Mouse (Mus musculus) erythroblast, embryonic 14.5 days (primary cell): ENCODE results near the gene Armc2. TPM values are rescaled to one million over a fixed set of nuclear protein-coding genes. Genes with fewer than 3 reads are reported as not detected.

Source experiments
- H3K27me3 ChIP-seq: 2 replicates; pipeline ENCODE4 v1.6.1; 2012; ENCODE audit warnings: inconsistent platforms; ENCODE audit not compliant: control insufficient read depth
- H3K36me3 ChIP-seq: 2 replicates; pipeline ENCODE4 v1.6.1; 2012; ENCODE audit warnings: mild to moderate bottlenecking, inconsistent platforms; ENCODE audit not compliant: control insufficient read depth
- H3K4me1 ChIP-seq: 2 replicates; pipeline ENCODE4 v1.6.1; 2012; ENCODE audit warnings: inconsistent platforms; ENCODE audit not compliant: control insufficient read depth
- H3K4me3 ChIP-seq: replicated peaks from 2 replicates; pipeline ENCODE3; 2012; ENCODE audit warnings: moderate library complexity, mild to moderate bottlenecking, inconsistent platforms
- H3K9me3 ChIP-seq: 2 replicates; pipeline ENCODE4 v1.6.1; 2012; ENCODE audit warnings: low read length, inconsistent platforms, mixed read lengths; ENCODE audit not compliant: control insufficient read depth
- GATA1 ChIP-seq: IDR thresholded peaks from 2 replicates; pipeline ENCODE4 v1.6.1; 2012; ENCODE audit warnings: low read length, inconsistent platforms, mixed read lengths
- TAL1 ChIP-seq: IDR thresholded peaks from 3 replicates; pipeline ENCODE4 v1.6.1; 2012; ENCODE audit warnings: low read length, inconsistent platforms, mixed read lengths
- polyA plus RNA-seq: library from polyadenylated mRNA; stranded (reverse); fragments of >175 nt; gene quantifications from 2 replicates; pipeline ENCODE4 v1.2.3, GENCODE M21; 2012

Gene Armc2
- polyA plus RNA-seq = not detected in 2 replicates

DNA sequence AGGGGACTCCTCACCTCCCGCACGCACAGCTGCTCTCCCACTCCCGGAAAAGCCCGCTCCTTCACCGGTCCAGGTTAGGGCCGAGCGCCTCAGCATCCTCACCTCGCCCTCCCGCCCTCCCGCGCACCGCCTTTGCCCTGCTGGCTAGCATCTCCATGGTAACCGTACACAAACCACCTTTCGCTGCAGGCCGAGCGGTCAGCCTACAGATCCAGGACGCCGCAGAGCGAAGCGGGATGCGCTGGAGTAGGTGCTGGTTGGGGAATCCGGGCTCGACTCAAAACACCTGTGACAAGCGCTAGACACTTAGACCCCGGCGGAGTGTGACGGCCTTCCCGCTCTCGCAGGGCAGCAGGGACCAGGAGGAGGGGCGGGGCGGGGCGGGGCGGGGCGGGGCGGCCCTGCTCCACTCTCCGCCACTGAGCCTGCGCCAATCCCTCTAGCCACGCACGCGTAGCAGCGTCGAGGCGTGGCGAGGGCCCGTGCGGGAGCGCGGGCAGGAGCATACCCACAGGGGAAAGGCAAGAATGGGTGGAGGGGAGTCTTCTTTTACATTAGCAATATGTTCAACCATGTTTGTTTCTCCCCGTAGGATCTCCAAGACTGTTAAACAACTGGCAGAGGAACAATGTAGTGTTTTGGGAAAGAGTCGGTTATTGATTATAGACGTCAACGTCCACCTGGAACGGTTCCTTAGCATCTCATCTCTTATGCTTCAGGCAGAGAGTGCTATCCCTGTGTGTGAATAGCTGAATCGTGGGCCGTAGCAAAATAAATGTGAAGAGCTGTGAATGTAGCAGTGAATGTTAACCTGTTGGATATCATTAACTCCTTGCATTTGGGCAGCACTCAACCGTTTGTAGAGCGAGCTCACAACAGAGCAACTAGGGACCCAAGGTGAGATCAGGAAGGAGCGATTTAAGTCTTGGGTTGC is at the start of gene Armc2:
Armc2 (minus strand) TSS at position 427 of the 934 bp plus-strand sequence.
- Histone ChIP-seq H3K36me3 (no peaks in the 10 kb centered on the region), H3K27me3 (peaks cover 33% of the 10 kb centered on the region), H3K4me3 (peak within 1 kb of the TSS; percentile 61), H3K4me1 (peaks cover 11% of the 10 kb centered on the region), H3K9me3 (no peaks in the 10 kb centered on the region)
- TF ChIP-seq GATA1 (no peak), TAL1 (no peak)

DNA sequence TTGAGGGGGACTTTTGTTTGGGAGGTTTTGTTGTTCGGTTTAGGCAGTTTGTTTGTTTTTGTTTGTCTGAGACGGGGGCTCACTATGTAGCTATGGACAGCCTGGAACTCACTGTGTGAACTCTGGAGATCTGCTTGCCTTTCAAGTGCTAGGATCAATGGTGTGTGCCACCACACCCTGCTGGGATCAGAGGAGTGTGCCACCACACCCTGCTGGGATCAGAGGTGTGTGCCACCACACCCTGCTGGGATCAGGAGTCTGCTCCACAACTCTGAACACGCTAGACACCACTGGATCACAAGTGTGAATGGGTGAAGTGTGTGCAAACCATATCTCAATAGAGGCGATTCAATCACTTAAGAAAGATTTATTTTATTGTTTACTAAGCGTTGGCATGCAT is 46.2 kb upstream of the Armc2 start:
- H3K9me3 ChIP-seq = peaks cover 3% of the 10 kb centered on the region
- peaks cover 27% of the 10 kb centered on the region for H3K4me1 ChIP-seq
- TF ChIP-seq TAL1 = no peak
- TF ChIP-seq GATA1 = no peak
- peaks cover 2% of the 10 kb centered on the region; the same call in 1 of the 2 replicates for H3K27me3 ChIP-seq
- peaks cover 3% of the 10 kb centered on the region; the same call in 1 of the 2 replicates for H3K36me3 ChIP-seq
- H3K4me3 ChIP-seq = no peak overlapping the region

DNA sequence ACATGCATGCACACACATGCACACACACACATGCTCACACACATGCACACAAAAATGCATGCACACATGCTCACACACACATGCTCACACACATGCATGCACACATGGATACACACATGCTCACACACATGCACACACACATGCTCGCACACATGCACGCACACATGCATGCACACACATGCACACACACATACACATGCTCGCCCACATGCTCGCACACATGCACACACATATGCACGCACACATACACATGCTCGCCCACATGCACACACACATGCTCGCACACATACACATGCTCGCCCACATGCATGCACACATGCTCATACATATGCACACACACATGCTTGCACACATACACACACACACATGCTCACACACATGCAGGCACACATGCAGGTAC is 41.3 kb upstream of the Armc2 start:
- no peak for TF ChIP-seq TAL1
- TF ChIP-seq GATA1 = no peak
- Histone ChIP-seq H3K27me3 (peaks cover 3% of the 10 kb centered on the region; the same call in 1 of the 2 replicates), H3K36me3 (peaks cover 4% of the 10 kb centered on the region; the same call in 1 of the 2 replicates), H3K4me1 (peaks cover 46% of the 10 kb centered on the region), H3K9me3 (peaks cover 5% of the 10 kb centered on the region), H3K4me3 (no peak overlapping the region)

DNA sequence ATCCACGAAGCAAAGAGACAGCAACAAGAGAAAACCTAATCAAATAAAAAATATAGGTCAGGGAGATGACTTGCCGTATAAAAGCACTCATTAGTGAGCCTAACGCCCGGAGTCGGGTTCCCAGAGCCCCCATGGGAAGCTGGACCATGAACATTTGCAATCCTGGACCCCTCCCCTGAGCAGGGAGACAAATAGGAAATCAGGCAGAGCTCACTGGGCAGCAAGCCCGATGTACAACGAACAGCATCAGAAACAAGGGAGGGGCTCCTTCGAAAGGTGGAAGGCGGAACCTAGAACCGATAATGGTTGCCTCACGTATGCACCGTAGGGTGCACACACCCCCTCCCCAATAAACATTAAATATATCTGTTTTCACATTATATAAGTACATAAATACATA is 39.5 kb upstream of the Armc2 start:
- H3K4me3 ChIP-seq = peak overlapping the region; percentile 43
- no peak for TF ChIP-seq GATA1
- no peak for TF ChIP-seq TAL1
- peaks cover 5% of the 10 kb centered on the region for H3K9me3 ChIP-seq
- H3K27me3 ChIP-seq = peaks cover 3% of the 10 kb centered on the region; the same call in 1 of the 2 replicates
- peaks cover 39% of the 10 kb centered on the region for H3K4me1 ChIP-seq
- peaks cover 4% of the 10 kb centered on the region; the same call in 1 of the 2 replicates for H3K36me3 ChIP-seq

- H3K4me1 ChIP-seq = peaks cover 39% of the 10 kb centered on the region
- H3K9me3 ChIP-seq = peaks cover 5% of the 10 kb centered on the region
- peak overlapping the region; percentile 43 for H3K4me3 ChIP-seq
- peaks cover 4% of the 10 kb centered on the region; the same call in 1 of the 2 replicates for H3K36me3 ChIP-seq
- peaks cover 3% of the 10 kb centered on the region; the same call in 1 of the 2 replicates for H3K27me3 ChIP-seq
- TF ChIP-seq TAL1 (no peak), GATA1 (0 out of 2 replicates have a peak, but pooled peaks have one; percentile 27)
Measured at GRCm38 (mm10) chr10:42057231-42057601, 39.0 kb upstream of the Armc2 start.

- Histone ChIP-seq H3K36me3 (peaks cover 4% of the 10 kb centered on the region; the same call in 1 of the 2 replicates), H3K4me1 (peaks cover 41% of the 10 kb centered on the region), H3K27me3 (peaks cover 3% of the 10 kb centered on the region; the same call in 1 of the 2 replicates), H3K9me3 (peaks cover 5% of the 10 kb centered on the region), H3K4me3 (peak overlapping the region; percentile 43)
- TF ChIP-seq GATA1 (no peak), TAL1 (no peak)
Measured at GRCm38 (mm10) chr10:42056486-42057230, 38.4 kb upstream of the Armc2 start.

DNA sequence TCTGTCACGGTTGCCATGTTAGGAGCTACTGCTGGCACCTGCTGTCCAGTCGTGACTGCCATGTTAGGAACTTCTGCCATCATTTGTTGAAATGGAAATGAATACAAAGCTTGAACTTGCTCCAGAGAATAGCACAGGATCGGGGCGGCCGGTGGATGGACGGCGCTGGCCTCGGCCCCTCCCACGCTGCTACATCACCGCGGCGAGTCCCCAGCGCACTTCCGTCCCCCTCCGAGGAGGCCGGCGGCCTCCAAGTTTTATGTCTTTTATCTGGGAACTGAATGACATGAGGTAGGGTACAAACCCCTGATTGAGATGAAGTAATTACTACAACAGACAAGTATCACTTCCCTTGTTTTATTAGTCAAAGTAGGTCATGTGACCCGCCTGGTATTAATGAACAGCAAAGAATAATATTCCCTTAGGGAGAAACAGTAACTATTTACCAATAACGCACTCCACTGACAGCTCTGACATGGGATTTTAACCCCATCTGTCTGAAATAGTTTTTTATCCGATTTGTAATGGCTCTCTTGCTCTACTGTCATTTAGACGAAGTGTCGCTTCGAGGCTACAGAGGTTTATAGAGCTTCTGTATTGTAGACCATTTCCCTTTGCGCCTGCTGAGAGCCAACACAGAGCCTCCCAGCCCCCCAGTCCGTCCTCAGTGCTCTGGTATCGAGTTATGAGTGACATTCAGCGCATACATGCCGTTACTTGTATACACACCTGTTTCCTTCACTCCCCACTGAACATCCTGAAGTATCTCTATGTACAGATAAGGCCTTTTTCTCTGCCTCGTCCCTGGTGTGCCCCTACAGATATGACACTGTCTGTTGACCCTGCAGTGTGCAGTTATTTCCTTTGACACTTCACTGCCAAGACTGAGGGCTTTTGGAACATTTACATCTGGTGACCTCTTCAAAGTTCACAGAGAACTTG is 37.3 kb upstream of the Armc2 start:
- Histone ChIP-seq H3K9me3 (peaks cover 5% of the 10 kb centered on the region), H3K27me3 (peaks cover 3% of the 10 kb centered on the region; the same call in 1 of the 2 replicates), H3K4me3 (peak overlapping the region; percentile 48), H3K36me3 (peaks cover 4% of the 10 kb centered on the region; the same call in 1 of the 2 replicates), H3K4me1 (peaks cover 53% of the 10 kb centered on the region)
- peak; percentile 39; the same call in 1 of the 3 replicates for TF ChIP-seq TAL1
- no peak for TF ChIP-seq GATA1

DNA sequence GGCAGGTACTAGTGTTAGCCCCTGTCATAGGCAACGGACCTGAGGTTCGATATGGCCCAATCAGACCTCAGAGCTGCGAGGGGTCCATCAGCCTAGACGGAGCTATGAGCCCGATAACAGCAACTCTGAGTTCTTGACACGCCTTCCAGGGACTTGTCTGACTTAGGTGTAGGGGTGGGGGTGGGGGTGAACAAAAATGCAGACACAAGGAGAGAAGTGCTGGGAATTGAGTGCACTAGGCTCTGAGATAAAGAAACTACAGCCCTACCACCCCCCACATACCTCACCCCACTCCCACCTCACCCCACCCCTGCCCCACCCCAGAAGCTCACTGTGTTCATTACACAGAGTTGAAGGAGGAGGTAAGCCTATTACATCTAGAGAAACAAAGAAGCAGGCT is 32.8 kb upstream of the Armc2 start:
- no peak overlapping the region for H3K4me3 ChIP-seq

More for the DNA sequence above, 32.8 kb upstream of the Armc2 start:
- Histone ChIP-seq H3K36me3 (no peaks in the 10 kb centered on the region), H3K27me3 (no peaks in the 10 kb centered on the region), H3K9me3 (no peaks in the 10 kb centered on the region), H3K4me1 (peaks cover 25% of the 10 kb centered on the region)
- TF ChIP-seq TAL1 (no peak), GATA1 (no peak)
